Mouse (Mus musculus): ENCODE results near the gene Rgs16. TPM values are rescaled to one million over a fixed set of nuclear protein-coding genes. Genes with fewer than 3 reads are reported as not detected.

Gene Rgs16
- polyA plus RNA-seq, 1 experiment = 1.6 TPM

GRCm38 (mm10) chr1:153720935-153721334 lies 19.2 kb upstream of the Rgs16 start:
- no peak for DNase-seq (ENCODE audit: low read depth)

GRCm38 (mm10) chr1:153721565-153722310 lies 18.4 kb upstream of the Rgs16 start:
- no peak for DNase-seq (ENCODE audit: low read depth)

GRCm38 (mm10) chr1:153723426-153723825 lies 16.7 kb upstream of the Rgs16 start:
- DNase-seq (ENCODE audit: low read depth) = no peak

- no peak for DNase-seq (ENCODE audit: low read depth)
Observed at GRCm38 (mm10) chr1:153726636-153727035, 13.5 kb upstream of the Rgs16 start.

DNA sequence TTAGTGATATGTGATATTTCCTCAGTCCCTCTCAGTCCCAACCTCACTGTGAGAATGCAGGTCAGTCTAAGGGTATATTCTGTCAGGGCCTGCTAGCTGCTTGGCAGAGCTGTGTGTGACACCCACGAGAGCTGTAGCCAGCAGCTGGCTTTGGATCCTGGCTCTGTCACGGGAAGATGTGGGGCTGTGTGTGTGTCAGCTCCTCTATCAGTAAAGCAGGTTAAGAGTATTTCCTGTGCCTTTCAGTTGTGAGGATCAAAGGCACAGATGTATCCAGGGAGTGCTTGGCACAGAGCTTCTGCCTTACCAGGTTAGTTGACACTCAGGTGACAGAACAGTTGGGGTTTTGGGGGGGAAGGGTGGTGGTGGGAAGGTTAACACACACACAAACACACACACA lies 10.3 kb upstream of the Rgs16 start:
- DNase-seq (ENCODE audit: low read depth) = no peak

DNA sequence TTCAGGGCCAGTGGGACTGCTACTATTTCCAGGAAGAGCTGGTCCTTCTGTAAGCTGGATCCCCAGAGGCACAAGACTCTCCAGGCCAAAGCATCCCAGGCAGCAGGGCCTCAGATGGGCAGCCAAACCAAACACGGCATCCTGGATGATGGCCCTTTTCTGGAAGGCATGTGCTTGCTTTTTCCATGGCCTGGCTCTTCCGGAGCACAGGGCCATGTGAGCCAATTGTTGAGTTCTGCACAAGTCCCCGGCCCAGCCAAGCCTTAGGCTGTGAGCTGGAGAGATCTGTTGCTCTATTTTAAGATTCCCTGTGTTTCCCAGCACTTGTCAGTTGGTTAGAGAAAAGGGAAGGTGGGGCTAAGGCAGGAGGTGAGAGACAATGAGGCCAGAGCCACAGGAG lies 9.5 kb upstream of the Rgs16 start:
- no peak for DNase-seq (ENCODE audit: low read depth)

DNA sequence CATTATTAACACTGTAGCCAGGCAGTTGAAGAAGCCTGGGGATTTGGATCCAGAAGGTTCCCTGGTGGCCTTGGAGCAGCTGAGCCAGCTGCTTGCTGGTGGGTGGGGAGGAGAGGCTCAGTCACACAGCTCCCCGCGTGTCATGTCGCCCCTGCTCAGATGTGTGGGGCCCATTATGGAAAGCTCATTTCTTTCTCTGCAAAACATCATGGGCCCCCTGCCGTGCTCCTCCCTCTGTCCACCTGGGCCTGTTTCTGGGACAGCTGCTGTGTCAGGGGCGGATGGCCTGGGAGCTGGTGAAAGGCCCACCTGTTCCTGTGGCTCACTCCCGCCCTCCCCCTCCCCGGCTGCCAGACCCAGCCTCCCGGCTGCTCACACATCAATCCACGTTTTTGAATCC lies 7.0 kb upstream of the Rgs16 start:
- DNase-seq (ENCODE audit: low read depth) = no peak

GRCm38 (mm10) chr1:153734866-153735265 lies 5.3 kb upstream of the Rgs16 start:
- no peak for DNase-seq (ENCODE audit: low read depth)

DNA sequence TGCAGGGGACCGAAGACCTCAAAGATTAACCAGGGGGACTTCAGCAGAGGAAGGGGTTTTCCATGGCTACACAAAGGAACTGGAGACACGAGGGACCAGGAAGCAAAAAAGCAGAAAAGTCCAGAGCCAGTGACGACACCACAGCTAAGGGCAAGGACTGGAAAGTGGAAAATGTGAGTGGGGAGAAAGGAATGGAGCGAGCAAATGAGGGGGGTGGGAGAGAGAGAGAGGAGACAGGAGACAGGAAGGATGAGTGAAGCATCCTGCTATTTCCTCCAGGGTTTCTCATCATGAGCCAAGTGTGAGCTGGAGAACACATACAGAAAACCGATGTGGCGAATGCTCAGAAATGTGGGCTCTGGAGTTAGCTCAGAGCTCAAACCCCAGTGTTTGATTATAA lies 4.1 kb upstream of the Rgs16 start:
- DNase-seq (ENCODE audit: low read depth) = no peak

DNA sequence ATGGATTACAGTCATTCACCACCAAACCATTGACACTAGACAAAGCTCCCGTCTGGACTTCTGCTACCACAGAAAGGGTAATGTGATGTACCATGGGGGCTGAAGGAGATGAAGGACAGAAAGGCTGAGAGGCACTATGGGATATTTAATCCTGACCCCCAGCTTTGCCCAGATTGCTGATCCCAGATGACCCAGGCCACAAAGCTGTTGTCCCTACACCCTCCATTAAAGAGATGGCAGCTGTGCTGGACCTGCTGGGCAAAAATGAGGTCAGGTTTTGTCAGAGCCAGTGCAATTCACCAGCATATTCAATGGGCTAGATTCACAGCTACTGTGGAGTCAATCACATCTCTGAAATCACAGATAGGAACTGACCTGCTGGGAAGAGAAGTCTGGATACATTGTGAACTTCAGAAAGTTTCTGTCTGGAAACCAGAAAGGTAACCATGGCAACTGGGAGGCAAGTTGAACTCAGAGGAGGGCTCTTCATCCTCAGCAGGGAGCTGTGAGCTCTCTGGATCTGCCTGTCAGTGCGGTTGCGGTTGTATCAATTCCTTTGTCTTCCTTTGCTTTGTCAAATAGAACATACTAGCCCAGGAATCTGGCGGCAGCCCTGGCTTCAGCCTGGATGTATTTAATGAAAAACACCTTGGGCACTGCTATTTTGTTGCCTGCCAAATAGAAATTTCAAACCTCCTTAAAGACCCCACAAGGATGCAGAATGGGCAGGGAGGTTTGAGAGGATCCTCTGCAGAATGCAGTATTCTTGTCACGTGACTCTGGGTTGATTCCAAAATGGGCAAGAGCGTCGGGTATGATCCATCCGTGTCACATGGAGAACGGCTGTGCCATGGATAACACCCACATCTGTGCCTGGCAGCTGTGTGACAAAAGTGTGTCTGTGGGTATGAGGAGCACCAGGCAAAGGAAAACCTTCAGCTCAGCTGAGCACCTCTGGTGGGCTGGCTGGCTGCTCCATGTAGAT lies 2.8 kb upstream of the Rgs16 start:
- DNase-seq (ENCODE audit: low read depth) = no peak

DNA sequence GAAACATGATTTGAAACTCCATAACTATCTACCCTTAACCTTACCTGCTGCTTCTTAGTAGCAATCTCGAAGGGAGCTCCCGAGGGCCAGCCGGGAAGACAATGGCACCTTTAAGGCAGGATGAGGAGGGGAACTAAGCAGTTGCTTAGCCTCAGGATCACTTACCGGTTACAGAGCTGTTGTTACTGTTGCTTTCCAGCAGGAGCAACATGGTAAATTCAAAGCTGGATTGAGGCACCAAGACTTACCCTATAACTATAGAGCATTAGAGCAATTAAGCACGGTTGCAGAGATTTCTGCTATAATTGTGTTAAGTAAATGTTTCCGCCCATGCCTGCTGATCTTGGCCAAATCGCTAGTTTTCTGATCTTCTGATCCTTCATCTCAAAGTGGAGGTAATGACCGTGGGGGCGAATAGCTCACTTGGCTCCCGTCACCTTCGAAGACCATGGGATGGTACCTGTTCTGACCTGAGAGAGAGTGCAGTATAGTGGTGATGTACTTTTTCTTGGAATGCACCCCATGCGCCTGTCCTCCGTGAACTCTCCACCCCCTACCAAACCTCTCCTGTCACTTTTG lies 623 bp upstream of the Rgs16 start:
- no peak for DNase-seq (ENCODE audit: low read depth)

- DNase-seq (ENCODE audit: low read depth) = no peak
Observed at GRCm38 (mm10) chr1:153740775-153741400, 739 bp downstream of the Rgs16 start.

DNA sequence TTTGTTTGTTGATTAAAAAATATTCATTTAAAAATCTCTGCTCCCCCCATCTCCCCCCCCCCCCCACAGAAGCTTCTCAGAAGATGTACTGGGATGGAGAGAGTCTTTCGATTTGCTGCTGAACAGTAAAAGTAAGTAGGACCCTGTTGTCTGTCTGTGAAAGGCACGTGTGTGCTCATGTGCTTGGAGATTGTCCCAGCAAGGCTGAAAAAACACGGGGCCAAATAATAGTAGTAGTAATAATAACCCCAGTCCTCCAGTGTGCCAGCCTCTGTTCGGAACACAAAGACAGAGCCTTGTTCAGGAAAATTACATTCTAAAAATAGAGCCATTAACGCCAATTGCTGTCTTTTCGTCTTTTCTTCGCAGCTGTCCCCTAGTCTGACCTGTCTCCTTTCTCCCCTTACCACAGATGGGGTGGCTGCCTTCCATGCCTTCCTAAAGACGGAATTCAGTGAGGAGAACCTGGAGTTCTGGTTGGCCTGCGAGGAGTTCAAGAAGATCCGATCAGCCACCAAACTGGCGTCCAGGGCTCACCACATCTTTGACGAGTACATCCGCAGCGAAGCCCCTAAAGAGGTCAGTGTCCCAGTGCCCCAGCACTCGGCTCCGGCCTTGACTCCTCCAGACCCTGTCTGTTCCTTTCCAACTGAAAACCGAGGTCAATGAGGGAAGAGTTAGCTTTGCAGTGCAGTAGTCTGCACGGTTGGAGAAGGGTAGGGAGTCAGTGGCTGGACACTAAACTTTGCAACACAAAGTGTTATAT lies 1.6 kb downstream of the Rgs16 start:
- no peak for DNase-seq (ENCODE audit: low read depth)

DNA sequence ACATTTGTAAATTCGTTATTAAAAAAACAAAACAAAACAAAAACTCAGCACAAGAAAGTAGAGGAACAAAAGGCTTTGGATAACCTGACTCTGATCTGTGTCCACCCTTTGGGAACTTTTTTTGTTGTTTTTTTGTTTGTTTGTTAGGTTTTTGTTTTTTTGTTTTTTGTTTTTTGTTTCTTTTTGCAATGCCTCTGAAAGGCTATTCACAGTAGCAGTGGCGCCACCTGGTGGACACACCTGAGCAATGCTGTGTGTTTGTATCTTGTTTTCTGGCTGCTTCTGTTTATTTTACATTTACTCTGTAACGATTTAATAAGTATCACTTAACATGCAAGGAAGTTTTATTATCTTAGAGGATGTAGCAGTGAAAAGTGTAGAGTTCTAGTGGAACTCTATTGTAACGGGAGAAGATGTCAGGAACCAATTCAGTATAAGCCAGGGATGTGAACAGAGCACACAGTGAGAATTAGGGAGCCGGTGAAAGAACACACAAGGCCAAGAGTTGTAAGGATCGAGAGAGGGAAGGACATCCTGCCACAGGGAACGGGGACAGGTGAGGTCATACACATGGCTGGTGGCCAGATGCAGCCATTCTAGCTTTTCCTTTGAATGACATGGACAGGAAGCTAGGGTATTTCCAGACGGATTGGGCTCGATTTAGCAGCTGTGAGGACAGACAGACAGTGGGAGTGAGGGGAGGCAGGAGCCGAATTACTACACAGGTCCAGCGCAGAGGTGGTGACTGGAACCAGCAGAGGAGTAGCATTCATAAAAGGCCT lies 2.4 kb downstream of the Rgs16 start:
- no peak for DNase-seq (ENCODE audit: low read depth)

- DNase-seq (ENCODE audit: low read depth) = no peak
Observed at GRCm38 (mm10) chr1:153746119-153746670, 6.0 kb downstream of the Rgs16 start.

GRCm38 (mm10) chr1:153746728-153747127 lies 6.6 kb downstream of the Rgs16 start:
- no peak for DNase-seq (ENCODE audit: low read depth)

- DNase-seq (ENCODE audit: low read depth) = no peak
Observed at GRCm38 (mm10) chr1:153747861-153748530, 7.8 kb downstream of the Rgs16 start.

DNA sequence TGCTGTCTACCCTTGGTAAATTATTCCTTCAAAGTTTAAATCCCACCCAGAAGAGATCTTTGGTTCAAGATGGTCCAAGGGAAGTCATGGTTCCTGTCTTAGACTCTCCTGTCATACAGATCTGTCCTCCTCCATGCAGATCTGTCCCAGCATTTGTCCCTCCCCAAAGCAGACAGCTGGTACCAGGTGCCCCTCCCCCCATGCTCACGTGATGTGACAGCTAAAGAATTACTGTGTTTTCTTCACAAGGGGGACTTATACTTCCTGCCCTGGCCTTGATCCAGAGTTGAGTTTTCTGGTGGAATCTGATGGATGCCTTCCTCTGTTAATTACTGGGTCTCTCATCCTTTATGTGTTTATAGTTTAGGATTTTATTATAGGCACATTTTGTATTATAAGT lies 8.4 kb downstream of the Rgs16 start:
- no peak for DNase-seq (ENCODE audit: low read depth)

- no peak for DNase-seq (ENCODE audit: low read depth)
Observed at GRCm38 (mm10) chr1:153749211-153749801, 9.2 kb downstream of the Rgs16 start, which contains the start of gene Rnasel. Rnasel (plus strand) TSS chr1:153749426.

Measured in gonadal fat pad, adult 2 months (tissue).